Mouse (Mus musculus): ENCODE measurements around the gene Selenof.

- TF ChIP-seq E2F4 (IDR thresholded peaks at IDR 0.05; ENCODE audit: insufficient read depth), result no peak
- peak; percentile 9 for TF ChIP-seq POLR2A (IDR thresholded peaks at IDR 0.05; ENCODE audit: insufficient read length, low read depth)
- TF ChIP-seq REST (IDR thresholded peaks at IDR 0.05; ENCODE audit: insufficient read depth, insufficient read length), result no peak
- TF ChIP-seq MYOD1 (IDR thresholded peaks at IDR 0.05; ENCODE audit: control insufficient read depth in 1 of 3, insufficient read length in 2 of 3, low read depth in 2 of 3), result no peak
- TF ChIP-seq MAX (IDR thresholded peaks at IDR 0.05; ENCODE audit: low read depth), result no peak
- TF ChIP-seq TCF12 (IDR thresholded peaks at IDR 0.05; ENCODE audit: insufficient read depth, poor library complexity, severe bottlenecking), result no peak
- peak; percentile 43; the same call in 1 of the 2 replicates for TF ChIP-seq CEBPB (IDR thresholded peaks at IDR 0.05; ENCODE audit: insufficient read depth, poor library complexity, severe bottlenecking)
- no peak for TF ChIP-seq MYOG (IDR thresholded peaks at IDR 0.05; ENCODE audit: control insufficient read depth in 1 of 3, insufficient read depth in 1 of 3, insufficient read length in 2 of 3, low read depth in 2 of 3)
- no peak for TF ChIP-seq TCF3 (IDR thresholded peaks at IDR 0.05; ENCODE audit: insufficient read length, low read depth)
- no peak for TF ChIP-seq USF1 (IDR thresholded peaks at IDR 0.05; ENCODE audit: low read depth)
- no peak for TF ChIP-seq POLR2AphosphoS2 (IDR thresholded peaks at IDR 0.05; ENCODE audit: insufficient read length, low read depth)
Observed at GRCm38 (mm10) chr3:144568861-144569361, 1.2 kb upstream of the Selenof start.
